Mouse (Mus musculus): ENCODE measurements around the gene Ccar1. TPM values are rescaled to one million over a fixed set of nuclear protein-coding genes. Genes with fewer than 3 reads are reported as not detected.
A peak's percentile ranks its signal among the peaks of the same experiment; 100 is the strongest.
"Not testable (repeated sequence)": the region's sequence is repeated elsewhere in the genome, so short reads cannot be mapped to it uniquely, and the experiment has no call there.

Ccar1 gene
- total RNA-seq (2021), result 10 to 100 TPM; 53.7 to 66.1 TPM

- peak; percentile 99 for DNase-seq
Observed at GRCm38 (mm10) chr10:62792177-62793090, at the start of gene Ccar1. Gene Ccar1 (minus strand): TSS chr10:62792286.

DNA sequence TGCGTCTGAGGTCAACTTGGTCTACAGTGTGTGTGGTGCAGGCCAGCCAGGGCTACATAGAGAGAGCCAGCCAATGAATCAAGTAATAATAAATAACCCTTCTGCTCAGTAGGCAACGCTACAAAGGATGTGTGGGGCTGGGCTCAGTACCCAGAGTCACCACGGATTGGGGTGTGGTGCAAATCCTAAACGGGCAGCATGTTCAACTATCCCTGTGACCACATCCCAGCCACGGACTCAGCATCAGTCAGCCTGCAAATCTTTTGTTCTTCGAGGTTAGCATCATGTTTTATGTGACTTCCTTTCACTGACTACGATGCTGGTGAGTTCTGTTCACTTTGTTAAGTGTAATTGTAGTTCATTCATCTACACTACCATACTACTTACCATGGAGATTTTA, 48.6 kb upstream of the Ccar1 start:
- no peak for DNase-seq

DNA sequence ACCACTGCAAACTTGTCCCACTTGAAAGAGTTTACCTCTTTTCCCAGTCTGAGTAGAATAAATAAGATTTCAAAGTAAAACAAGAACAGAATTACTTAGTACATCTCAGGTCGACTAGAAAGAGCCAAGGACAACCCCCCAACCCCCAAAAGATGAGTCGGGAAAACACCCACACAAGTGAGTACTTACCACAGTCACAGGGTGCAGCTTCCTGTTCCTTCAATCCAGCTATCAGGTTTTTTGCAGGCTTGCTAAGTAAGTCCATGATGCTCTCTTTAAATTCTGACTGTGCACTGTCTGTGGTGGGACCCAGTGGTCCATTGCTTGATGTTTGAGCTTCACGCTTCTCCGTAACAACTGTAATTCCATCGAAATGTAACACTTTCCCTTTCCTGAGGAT, 45.9 kb upstream of the Ccar1 start:
- DNase-seq, result no peak

DNA sequence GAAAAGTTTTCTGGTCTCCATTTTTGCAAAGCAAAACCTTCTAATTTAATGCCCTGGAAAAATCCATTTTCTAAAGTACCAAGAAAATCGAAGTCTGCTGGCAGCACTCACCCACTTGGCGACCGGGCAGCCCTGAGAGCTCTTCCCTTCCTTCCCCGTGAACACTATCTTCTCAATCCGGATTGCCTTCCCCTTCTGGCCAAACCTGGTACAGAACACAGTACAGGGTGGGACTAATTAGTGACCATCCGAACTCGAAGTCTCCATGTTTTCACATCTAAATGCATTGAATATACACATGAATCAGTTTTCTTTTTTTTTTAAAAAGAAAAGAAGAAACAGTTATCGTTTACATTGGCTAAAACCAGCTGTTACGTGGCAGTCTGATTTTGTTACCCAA, 40.7 kb upstream of the Ccar1 start:
- no peak for DNase-seq

- no peak for DNase-seq
Observed at GRCm38 (mm10) chr10:62831546-62831945, 39.5 kb upstream of the Ccar1 start.

GRCm38 (mm10) chr10:62824474-62824873, 32.4 kb upstream of the Ccar1 start:
- no peak for DNase-seq

- no peak for DNase-seq
Observed at GRCm38 (mm10) chr10:62823431-62823830, 31.3 kb upstream of the Ccar1 start.

DNA sequence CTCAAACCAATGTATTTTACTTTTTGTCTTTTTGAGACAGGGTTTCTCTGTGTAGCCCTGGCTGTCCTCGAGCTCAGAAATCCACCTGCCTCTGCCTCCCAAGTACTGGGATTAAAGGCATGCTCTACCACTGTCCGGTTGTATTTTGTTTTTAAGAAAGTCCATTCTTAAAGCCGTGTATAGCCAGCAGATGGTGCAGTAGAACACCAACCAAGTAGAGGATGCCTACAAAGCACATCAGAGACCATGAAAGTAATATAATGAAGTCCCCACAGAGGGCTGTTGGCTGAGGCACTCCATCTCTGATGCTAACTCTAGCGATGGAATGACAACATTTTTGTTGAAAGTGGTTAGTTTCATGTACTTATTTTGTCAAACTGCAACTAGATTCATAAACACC, 17.9 kb upstream of the Ccar1 start:
- no peak for DNase-seq

DNA sequence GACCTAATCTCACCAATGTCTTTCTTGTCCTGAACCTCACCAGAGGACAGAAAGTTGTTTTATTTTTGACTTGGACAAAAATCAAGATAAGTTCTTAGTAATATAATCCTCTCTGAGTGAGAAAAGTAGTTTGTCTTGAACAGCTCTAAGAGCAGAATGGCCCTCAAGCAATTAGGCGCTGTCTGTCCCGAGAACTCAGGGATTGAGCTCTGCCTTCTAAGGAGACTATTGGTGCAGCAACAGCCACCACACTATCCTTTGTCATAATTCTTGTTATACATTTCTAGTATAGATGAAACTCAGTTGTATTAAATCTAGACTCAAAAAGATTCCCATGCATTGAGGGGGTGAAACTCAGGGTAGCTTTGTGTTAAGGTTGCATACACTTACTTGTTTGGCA, 16.7 kb upstream of the Ccar1 start:
- no peak for DNase-seq

DNA sequence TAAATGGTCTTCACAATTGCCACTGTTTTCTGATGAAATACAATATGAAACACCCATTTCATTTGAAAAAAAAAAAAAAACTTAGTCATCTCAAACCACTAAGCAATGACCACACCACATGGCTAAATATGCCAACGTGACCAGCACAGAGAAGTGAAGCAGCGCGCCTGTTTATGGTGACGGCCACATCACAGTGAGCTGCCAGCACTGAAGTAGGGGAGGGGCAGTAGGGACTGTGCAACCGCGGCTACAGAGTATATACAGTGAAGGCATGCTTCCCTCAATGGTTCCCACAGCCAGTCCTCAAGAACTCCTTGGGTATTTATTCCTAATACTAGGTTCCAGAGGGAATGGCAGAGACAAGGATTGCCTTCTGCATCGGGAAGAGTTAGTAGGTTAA, 16.2 kb upstream of the Ccar1 start:
- DNase-seq, result no peak

- no peak for DNase-seq
Observed at GRCm38 (mm10) chr10:62804106-62804505, 12.0 kb upstream of the Ccar1 start.

DNA sequence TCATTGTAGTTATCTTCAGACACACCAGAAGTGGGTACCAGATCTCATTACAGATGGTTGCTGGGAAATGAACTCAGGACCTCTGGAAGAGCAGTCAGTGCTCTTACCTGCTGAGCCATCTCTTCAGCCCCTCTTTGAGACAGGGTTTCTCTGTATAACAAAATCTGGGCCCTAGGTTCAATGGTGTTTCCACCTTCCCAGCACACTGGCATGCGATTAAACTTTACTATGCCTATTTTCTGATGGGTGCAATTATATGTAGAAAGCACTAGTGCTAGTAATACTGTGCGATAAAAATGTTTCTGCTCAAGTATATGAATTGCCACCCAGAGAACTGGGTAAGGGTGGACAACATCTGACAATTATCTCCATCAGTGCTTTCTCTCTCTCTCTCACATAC, 11.2 kb upstream of the Ccar1 start:
- DNase-seq, result no peak

DNA sequence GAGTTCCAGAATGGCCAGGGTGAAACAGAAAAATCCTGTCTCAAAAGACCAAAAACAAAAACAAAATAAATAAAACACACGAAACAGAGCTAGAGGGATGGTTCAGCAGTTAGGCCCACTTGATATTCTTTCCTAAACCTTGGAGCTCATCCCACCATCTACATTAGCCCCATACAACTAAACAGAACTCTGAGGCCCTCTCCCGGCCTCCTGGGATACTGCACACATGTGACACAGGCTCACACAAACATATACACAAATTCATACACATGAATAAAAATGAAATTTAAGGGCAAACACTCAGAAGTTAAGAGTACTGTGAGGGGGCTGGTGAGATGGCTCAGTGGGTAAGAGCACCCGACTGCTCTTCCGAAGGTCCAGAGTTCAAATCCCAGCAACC, 2.1 kb upstream of the Ccar1 start:
- DNase-seq, result no peak

- DNase-seq, result peak; percentile 34
Observed at GRCm38 (mm10) chr10:62793091-62793453, 986 bp upstream of the Ccar1 start.

- peak; percentile 57 for DNase-seq
Observed at GRCm38 (mm10) chr10:62791251-62792176, 572 bp downstream of the Ccar1 start.

DNA sequence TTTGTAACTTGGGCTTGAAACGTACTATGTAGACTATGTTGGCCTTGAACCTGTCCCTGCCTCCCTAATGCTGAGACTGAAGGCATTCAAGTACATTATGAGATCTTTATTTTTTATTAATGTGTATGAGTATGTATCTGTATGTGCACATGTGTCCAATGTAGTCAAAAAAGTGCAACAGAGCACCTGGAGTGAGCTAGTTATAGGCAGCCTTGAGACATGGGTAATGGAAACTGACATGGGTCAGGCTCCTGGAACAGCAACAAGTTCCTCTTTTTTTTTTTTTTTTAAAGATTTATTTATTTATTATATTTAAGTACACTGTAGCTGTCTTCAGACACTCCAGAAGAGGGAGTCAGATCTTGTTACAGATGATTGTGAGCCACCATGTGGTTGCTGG, 10.3 kb downstream of the Ccar1 start:
- not testable (repeated sequence) for DNase-seq

DNA sequence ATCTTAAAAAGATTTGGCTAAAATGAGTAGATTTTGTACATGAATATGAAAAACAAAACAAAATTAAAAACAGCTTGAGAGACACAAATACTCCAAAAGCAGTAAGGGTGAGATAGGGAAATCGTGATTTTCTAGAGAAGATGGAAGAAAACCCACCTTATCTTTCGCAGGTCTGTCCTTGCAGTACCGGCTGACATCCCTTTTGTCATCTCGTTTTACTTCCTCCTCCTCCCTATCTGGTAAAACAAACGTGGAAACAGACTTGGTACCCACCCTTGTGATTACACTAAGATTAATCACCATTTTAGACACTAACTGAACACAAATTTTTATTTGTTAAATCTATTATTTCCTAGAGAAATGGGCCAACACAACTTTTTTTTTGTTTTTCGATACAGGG, 41.3 kb downstream of the Ccar1 start:
- no peak for DNase-seq

DNA sequence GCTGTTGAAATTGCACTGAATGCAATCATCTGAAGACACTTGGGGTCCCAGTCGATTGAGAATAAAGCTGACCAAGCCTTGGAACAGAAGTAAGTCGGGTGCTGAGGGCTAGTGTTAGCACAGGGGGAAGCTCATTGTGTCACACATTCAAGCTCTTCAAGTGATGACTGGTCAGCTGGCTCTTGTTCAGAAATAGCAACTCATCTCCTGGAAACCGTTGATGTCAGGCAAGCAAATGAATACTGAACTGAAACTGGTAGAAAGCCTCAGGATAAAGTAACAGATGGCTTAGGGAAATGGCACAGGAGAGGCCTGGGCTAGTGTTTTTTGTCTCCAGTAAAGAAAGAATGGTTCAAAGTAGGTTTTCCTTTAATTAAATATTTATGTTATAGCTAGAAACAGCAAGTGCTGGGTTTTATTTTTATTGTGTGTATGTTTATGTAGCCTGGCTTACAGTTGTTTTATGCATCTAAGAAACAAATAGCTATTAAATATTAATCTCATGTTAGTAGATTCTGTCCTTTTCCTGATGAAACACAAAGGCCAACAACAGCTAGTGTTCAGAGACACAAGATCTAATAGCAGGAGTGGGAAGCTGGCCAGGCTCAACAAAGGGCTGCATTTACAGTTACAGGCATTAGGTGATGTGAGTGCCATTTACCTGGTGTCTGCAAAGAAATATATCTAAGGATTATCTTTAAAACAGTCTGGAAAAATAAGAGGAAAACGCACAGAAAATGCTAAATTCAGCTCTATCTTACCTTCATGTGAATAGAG, 51.9 kb downstream of the Ccar1 start:
- DNase-seq, result peak; percentile 27

- DNase-seq, result no peak
Observed at GRCm38 (mm10) chr10:62736965-62737688, 55.0 kb downstream of the Ccar1 start.

- no peak for DNase-seq
Observed at GRCm38 (mm10) chr10:62730826-62731225, 61.3 kb downstream of the Ccar1 start.

DNA sequence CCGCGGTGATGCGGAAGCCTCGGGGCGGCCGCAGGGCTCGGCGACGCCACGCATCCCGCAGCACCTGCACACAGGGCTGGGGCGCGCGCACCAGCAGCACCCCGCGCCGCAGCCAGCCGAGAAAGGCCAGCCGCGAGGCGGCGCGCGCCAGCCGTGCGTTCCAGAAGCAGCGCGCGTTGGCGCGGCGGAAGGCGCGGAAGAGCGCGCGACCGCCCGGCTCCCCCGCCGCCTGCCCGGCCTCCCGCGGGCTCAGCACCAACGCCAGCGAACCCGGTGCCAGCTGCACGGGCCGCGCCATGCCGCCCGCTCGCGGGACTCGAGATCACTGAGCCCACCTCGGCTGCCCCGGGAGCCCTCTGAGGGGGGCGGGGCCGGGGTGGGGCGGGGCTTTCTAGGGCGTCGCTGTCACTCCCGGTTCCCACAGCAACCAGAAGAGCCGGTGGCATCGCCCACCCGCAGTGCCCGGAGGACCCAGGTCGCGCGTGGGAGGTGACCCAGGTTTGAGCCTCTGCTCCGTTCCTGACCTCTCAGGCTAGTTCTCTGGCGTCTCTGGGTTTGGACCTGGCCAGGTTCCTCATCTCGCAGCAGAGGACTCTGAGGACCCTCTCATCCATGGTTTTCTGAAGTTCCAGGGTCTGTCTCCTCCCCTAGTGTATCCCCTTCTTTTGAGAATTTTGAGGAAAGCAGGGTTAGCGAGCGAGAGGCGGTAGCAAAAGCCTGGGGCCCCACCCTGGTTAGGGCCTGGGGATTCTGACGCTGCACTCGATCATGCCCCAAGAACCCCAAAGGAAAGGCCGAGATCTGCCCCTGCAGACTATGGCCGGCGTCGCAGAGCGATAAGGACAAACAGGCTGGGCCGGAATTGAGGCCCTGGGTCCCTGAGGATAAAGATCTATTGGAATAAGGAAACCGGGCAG, 66.1 kb downstream of the Ccar1 start, which contains the start of gene Stox1:
Stox1 (minus strand) TSS at position 358 of the 917 bp plus-strand sequence.
- peak; percentile 62 for DNase-seq
